Mouse (Mus musculus): ENCODE data around the gene Sox5.

- TF ChIP-seq CTCF (IDR thresholded peaks at IDR 0.05; ENCODE audit: borderline replicate concordance, insufficient read depth, low read length): no peak
- TF ChIP-seq POLR2A (IDR thresholded peaks at IDR 0.05; ENCODE audit: low read depth, low read length): no peak
Measured at GRCm38 (mm10) chr6:144323372-144323771, 458.4 kb downstream of the Sox5 start.

Data from embryonic fibroblast, embryonic 13.5 days (primary cell).